Mouse (Mus musculus): ENCODE results near the gene Rabggtb. TPM values are rescaled to one million over a fixed set of nuclear protein-coding genes. Genes with fewer than 3 reads are reported as not detected.

The Rabggtb gene
- total RNA-seq, 4 experiments from 2014 or later: 95.0 to 103 (median 99.9) TPM

DNA sequence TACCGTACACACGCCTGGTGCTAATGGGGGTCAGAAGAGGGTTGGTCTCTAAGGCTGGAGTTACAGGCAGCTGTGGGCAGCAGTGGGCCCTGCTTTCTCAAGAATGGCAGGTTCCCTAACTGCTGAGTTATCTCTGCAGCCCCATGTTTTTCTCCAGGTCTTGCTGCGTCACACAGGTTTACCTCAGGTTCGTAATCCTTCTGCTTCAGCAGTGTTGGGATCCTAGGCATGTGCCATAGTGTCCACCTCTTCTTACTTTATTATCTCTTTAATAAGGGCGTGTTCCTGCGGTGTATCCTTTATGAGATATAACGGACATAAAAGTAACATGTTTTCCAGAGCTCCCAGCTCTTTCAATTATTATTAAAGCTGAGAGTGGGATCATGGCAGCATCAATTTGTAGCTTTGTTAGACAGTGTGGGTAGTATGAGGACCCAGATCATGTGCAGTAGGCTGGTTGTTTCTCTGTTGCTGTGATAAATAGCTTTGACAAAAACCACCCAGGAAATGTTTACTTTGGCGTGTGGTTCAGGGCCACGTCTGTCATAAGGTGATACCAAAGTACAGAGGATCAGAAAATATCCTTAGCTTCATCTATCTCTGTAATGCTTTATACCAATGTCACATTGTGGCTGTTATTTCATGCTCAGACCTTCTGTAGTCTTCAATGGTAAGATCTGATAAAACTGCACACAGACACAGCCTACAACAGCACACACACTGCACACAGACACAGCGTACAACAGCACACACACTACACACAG lies 8.5 kb upstream of the Rabggtb start:
- DNase-seq (ENCODE audit: low spot score): no peak

- DNase-seq (ENCODE audit: low spot score): no peak
These were observed 4.4 kb upstream of the Rabggtb start for GRCm38 (mm10) chr3:153917200-153917599.

DNA sequence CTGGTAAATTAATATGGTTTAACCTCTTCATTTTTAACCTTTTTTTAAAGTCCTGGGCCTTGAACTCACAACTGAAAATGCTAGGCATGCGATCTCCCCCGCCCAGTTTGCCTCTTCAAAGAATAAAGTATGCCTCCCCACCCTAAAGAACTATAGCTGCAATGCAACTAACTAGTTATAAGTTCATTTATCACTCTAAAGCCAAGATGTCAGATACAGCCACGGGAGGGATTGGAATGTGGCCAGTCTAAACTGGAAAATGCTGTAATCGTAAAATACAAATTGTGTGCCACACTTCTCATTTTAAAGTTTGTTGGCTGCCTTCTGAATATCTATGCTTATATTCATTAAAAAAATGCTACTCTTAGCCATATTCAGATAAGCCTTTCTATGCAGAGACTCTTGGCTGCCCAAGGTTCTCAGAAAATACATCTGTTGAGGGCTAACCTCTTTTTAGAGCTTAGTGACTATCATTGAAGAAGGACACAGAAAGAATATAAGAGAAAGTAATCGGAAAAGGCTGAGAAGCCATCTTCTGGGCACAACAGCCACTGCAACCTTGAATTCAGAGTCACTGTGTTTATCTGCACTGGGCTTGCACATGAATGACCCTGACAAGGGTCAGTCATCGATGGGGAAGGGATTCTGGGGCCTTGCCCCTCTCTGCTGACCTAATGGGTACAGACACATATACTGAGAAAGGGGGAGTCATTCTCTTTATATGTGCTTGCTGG lies 868 bp upstream of the Rabggtb start:
- no peak for DNase-seq (ENCODE audit: low spot score)

GRCm38 (mm10) chr3:153911882-153912440 lies 848 bp downstream of the Rabggtb start:
- no peak for DNase-seq (ENCODE audit: low spot score)

DNA sequence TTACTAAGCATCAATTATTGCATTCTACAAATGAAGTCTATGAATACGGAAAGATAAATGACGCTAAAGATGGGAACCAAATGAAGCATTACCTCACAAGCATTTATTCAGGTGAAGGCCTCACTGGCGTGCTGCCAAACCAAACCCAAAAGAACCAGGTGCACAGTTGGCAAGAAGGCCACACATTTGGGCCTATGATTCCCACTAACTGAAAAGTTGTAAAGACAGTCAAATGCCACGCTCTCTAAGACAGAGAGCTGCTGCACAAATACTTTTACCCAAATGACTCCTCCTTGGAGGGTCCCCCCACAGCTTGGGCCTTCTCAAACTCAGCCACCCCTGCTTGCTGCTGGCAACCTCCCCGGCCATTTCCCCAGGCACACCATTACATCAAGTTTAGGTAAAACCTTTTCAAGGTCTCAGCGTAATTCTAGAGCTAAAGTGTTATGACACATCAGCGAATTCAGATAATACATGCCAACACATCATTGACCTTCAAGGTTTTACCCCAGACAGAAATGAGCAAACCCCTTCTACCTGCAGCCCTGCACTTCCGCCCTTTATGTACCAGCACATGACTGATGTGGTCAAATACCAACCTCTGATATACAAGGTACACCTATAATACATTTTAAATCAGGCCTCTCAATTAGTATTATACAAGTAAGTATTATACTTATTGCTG lies 1.5 kb downstream of the Rabggtb start:
- no peak for DNase-seq (ENCODE audit: low spot score)

GRCm38 (mm10) chr3:153910489-153910888 lies 2.3 kb downstream of the Rabggtb start:
- DNase-seq (ENCODE audit: low spot score): no peak

GRCm38 (mm10) chr3:153908919-153909318 lies 3.9 kb downstream of the Rabggtb start:
- no peak for DNase-seq (ENCODE audit: low spot score)

DNA sequence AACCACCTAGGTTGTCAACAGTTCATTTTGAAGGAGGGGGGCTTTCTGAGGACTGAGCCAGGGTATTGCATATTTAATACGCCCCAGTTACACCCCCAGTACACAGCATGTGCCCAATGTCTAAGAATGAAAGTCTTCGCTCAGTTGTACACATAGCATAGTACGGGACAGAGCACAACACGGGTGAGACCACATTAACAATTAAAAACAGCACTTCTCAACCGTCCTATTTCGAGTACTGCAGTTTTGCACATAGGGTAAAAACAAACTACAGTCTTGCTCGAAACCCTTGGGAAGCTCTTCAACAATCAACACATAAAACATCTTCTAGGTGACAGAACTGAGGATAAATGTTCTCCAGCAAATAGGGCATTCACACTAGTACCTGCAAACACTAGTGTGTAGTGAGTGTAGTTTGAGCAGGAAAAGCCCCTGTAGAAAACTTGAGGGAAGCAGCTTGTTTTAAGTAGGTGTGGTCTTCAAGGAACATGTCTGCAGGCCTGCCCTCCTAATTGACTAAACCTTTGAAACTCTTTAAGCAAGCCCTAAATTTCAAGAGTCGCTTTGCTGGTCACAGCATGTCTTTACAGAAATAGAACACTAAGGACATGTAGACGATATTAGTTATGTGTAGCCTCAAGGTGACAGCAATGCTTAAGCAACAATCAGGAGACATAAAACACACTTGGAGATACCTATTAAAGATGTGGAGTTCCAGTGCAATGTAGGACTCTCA lies 6.5 kb downstream of the Rabggtb start, which contains the start of gene Msh4:
Msh4 (minus strand) TSS at position 3 of the 736 bp plus-strand sequence.
- no peak for DNase-seq (ENCODE audit: low spot score)

DNA sequence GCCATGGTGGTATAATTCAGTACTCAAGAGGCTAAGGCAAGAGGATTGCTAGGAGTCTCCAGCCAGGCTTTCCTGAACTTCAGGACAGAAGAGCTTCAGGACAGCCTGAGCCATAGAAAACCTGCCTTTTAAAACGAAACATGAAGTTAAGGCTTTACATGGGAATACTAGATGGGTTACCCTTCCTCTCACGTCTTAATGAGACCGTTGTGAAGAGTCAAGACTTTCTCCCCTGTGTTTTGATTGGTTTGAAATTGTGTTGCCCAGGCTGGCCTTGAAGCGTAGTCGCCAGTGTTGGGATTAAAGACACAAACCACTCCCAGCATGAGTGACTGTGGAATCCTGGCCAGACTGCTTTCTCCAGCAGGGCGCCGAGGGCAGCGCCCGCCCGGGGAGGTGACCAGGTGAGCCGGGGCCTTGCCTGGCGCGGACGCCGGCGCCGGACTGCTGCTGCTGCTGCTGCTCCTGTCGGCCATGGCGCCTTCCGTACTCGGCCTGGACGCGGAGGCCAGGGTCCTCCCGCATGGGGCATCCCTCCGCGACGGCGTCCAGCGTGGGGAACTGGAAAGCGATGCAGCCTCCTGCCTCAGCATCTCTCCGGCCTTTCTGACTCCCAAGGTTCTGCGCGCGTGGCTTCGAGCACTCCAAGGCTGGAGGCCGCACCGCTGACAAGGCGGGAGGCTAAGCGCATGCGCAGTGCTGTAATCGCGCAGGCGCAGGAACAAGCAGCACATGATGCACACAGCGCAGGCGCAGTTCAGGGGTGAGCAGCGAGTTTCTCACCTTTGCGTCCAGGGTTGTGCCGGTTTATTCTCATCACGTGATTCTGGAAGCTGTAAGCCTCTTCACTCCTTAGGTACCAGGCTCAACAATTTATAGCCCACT lies 7.3 kb downstream of the Rabggtb start:
- no peak for DNase-seq (ENCODE audit: low spot score)

DNA sequence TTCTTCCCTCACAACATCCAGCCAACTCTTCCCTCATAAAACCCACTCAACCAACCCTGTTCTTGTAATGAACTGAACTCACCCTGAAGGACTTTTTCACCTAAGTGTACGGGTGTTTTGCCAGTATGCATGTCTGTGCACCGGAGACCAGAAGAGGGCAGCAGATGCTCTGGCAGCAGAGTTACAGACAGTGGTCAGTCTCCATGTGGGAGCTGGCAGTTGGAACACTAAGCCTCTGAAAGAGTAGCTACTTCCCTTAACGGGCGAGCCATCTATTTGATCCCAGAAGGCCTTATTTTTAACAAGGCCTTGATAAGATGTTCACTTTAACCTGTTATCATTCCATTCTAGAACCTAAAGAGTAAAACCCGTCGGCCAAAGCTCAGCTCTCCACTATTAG lies 8.2 kb downstream of the Rabggtb start:
- DNase-seq (ENCODE audit: low spot score): no peak

DNA sequence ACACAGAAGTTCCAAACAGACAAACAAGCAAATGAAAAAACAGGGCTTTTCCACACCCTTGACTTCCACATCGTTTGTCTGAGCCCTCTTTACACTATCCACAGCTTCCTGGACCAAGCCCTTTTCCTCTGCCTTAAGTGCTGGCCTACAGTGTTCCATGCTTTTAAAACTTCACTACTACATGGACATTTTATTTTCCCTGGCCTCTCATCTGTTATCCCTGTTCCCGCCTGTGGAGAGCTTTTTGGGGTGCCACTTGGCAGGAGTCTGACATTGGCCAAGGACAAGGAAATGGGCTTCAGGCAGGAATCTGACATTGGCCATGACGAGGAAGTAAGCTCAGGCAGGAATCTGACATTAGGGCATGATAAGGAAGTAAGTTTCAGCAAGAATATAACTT lies 10.2 kb downstream of the Rabggtb start:
- no peak for DNase-seq (ENCODE audit: low spot score)

DNA sequence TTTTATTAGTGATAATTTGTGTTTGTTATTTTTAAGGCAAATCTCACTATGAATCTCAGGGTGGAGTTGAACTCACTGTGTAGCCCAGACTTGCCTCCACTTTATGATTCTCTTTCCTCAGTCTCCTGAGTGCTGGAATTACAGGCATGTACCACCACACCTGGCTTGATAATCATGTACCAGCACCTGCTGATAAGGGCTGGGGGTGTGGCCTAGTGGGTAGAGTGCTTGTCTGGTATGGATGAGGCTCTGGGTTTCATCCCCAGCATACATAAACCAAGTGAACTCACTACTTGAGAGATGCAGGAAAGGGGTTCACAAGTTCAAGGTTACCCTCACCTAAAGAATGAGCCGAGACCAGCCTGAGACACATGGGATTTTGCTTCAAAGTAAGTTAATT lies 10.9 kb downstream of the Rabggtb start:
- DNase-seq (ENCODE audit: low spot score): no peak

GRCm38 (mm10) chr3:153897216-153897615 lies 15.6 kb downstream of the Rabggtb start:
- no peak for DNase-seq (ENCODE audit: low spot score)

GRCm38 (mm10) chr3:153895454-153895853 lies 17.4 kb downstream of the Rabggtb start:
- DNase-seq (ENCODE audit: low spot score): no peak

DNA sequence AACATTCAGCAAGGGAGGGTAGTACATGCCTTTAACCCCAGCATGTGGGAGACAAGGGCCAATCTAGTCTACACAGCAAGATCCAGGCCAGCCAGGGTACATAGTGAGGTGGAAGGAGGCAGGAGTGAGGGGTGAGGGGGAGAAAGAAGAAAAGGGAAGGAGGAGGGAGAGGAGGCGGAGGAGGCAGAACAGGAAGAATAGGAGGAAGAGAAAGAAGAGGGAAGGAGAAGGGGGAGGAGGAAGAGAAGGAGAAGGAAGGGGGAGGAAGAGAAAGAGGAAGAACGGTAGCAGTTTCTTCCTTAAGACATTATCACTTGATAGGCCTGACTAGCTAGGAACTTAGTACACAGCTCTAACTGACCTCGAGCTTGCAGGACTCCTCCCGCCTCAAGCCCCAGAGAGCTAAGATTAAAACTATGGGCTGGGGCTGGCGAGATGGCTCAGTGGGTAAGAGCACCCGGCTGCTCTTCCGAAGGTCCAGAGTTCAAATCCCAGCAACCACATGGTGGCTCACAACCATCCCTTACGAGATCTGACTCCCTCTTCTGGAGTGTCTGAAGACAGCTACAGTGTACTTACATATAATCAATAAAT lies 23.5 kb downstream of the Rabggtb start:
- no peak for DNase-seq (ENCODE audit: low spot score)

- no peak for DNase-seq (ENCODE audit: low spot score)
These were observed 24.7 kb downstream of the Rabggtb start for GRCm38 (mm10) chr3:153888141-153888540.

DNA sequence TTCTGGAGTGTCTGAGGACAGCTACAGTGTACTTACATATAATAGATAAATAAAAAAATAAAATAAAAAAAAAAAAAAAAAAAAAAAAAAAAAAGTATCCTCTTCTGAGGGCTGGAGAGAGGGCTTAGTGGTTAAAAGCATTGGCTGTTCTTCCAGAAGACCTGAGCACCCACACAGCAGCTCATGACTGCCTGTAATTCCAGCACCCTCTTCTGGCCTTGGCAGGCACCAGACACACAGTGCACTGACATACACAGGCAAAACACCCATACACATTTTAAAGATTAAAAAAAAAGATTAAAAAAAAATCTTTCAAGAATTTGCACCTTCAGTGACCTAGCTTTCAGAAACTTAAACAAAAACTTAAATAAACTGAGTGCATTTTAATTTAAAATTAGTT lies 26.5 kb downstream of the Rabggtb start:
- no peak for DNase-seq (ENCODE audit: low spot score)

- DNase-seq (ENCODE audit: low spot score): no peak
These were observed 41.4 kb downstream of the Rabggtb start for GRCm38 (mm10) chr3:153871396-153871795.

GRCm38 (mm10) chr3:153867149-153868136 lies 45.4 kb downstream of the Rabggtb start:
- DNase-seq (ENCODE audit: low spot score): no peak

Measured in heart, adult 8-10 months (tissue).